Mouse (Mus musculus) adrenal gland, postnatal 14 days (tissue): ENCODE results near the gene Malrd1. TPM values are rescaled to one million over a fixed set of nuclear protein-coding genes. Genes with fewer than 3 reads are reported as not detected.
A peak's percentile ranks its signal among the peaks of the same experiment; 100 is the strongest.
"Not testable (repeated sequence)": the region's sequence is repeated elsewhere in the genome, so short reads cannot be mapped to it uniquely, and the experiment has no call there.

Experiments used
- DNase-seq: peaks from one replicate; pipeline ENCODE4 v3.0.0; 2021; ENCODE audit warnings: mixed read lengths
- long read RNA-seq, 2 experiments: library from polyadenylated mRNA; stranded (forward); transcript quantifications; one replicate each; pipeline ENCODE4 v2.0.0; 2021
- total RNA-seq: library from RNA; stranded (reverse); gene quantifications from 2 replicates; pipeline ENCODE4 v1.2.3, GENCODE M21; 2021

Gene Malrd1
- not detected in 2 replicates for total RNA-seq
- long read RNA-seq, experiment 1 = 0 reads
- long read RNA-seq, experiment 2 = 0 reads

DNA sequence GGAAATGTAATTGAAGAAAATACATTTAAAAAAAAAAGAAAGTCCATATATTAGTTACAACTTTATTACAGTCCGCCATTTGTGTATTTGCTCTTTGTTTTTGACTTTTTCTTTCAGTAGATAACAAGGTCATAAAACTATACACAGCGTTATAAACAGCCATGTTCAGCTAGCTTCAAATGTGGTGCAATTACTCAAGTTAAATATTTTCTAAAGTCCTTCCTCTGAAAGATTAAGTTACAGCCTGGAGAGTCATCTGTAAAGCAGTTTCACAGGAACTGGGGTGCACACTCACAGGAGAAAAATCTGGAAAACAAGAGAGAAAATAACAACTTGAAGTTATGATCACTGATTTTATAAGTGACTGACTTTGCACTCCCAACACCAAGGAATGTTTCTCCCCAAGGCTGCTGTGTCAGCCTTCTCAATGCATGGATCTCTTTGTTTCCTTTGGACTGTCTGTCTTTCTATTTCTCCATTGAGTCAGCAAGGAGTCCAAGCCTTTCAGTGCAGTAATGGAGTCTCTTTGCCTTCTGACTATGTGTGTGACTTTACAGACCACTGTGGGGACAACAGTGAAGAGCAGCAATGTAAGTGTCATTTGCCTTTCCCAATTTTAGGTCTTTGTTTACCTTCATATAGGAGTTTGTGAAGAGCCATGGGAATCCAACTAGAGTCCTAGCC is at the start of gene Malrd1:
Gene Malrd1, plus strand, starts transcription at position 239 of the 684 bp plus-strand sequence.
- DNase-seq = no peak

DNA sequence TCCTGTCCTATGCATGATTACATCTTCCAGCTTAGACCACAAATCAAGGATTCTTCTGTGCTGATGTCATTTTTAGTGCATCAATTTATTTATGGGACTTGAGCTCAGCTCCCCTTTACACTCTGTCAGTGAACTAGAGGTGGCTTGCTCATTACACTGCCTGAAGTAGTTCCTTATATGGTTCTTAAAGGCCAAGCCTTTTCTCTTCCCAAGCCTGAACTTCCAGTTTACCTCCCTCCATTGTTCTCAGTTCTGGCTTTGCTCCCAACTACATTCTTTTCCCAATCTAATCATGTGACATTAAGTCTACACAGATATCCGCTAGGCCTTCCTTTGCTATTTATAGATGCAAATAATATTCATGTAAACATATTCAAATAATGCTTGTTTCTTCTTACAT is 12.4 kb downstream of the Malrd1 start:
- no peak for DNase-seq

DNA sequence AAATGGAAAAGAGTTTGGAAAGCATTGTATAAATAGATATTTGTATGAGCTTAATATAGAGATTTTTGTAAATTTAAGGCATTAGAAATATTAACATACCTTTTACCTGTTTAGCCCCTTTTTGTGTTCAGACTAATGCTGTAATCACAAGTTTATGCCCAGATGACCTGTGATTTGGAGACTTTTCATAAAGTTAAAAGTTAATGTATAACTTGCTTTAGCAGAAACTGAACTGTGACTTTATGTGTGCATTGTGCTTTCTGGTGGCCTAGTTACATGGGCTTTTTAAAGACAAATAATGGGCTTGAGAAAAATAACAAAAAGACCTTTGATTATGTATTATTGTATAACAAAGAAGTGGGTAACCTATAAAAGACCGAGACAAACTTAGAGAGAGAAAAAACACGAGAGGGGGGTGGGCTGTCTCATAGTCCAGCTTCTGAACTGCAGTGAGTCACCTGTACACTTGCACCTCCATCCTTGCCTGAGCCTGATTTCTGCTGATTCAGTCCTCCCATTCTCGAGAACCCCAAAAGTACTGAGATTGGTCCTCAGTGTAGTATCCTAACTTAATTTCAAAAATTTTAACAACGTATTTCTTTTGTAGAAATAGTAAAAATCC is 87.2 kb downstream of the Malrd1 start:
- no peak for DNase-seq

DNA sequence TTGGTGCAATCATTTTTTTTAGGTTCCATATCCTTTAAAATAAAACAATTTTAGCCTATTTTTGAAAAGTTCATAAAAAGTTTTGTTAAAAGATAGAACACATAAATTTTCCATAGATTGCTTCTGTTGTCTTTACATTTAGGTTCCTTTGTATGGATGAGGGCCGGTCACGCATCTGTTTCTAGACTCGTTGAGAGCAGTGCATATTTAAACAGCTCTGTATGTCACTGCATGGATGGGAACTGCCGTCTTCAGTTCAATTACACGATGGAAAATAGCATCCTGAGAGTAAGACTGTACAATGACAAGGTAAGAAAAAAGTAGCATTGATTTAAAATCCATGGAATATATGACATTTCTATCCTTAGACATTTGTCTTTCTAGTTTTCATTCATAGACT is 87.7 kb downstream of the Malrd1 start:
- no peak for DNase-seq

DNA sequence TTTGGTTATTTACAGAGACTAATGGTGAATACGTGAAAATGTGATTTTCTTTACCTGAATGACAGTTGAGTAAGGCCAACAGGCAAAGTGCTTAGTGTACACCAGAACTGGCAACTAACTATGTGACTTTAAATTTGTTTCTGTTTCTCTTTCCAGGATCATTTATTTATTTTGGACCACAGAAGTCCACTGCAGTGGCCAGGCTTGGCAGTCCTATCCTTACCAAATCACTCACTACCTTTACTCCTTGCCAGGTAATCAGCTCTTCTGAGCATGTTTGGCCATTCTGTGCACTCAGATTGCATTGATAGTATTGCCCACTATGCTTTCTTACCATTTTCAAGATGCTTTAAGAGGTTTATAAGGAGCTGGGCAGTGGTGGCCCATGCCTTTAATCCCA is 109.5 kb downstream of the Malrd1 start:
- DNase-seq = no peak

DNA sequence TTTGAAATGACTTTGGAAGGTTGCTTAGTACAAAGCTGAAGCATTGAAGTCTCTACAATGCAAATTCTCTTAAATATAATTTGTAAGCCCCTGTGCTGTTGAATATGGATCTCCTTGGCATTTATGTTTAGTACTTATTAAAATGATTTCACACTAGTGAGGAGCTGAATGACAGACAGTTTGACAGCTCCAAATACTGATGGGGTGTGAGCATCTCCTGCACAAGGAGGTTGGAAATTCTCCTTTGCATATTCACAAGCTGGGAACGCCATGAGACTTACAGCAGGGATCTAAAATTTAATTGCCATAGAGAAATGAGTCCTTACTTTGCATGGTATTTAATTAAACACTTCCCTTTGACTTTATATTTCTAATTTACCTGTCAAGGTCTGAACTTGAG is 117.6 kb downstream of the Malrd1 start:
- DNase-seq = no peak

DNA sequence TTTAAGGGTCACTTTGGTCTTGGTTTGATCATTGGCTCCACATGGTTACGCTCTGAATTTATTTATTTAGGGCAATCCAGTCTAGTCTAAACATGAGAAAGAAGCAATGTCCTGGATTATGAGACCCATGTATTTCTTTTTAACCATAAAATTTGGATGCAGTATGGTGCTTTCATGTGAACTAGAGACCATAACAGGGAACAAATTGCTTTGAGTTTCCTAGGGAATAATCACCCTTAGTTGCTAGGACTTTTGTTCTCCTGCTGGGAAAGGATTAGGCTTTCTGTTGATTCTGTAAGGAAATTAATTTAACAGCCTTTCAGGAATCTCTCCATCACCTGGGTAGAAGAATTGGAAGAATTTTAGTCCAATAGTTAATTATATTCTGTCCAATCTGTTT is 130.1 kb downstream of the Malrd1 start:
- no peak for DNase-seq

DNA sequence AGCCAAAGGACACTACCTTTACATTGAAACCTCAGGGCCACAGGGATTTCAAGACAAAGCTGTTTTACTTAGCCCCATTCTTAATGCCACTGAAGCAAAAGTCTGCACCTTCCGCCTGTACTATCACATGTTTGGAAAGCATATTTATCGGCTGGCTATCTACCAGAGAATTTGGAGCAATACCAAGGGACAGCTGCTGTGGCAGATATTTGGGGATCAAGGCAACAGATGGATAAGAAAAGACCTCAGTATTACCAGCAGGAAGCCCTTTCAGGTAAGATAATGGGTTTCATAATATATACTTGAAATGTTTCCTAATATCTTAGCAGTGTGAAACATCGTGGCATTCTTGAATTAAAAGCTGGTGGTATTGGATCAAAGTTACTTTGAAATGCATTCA is 176.7 kb downstream of the Malrd1 start:
- no peak for DNase-seq

DNA sequence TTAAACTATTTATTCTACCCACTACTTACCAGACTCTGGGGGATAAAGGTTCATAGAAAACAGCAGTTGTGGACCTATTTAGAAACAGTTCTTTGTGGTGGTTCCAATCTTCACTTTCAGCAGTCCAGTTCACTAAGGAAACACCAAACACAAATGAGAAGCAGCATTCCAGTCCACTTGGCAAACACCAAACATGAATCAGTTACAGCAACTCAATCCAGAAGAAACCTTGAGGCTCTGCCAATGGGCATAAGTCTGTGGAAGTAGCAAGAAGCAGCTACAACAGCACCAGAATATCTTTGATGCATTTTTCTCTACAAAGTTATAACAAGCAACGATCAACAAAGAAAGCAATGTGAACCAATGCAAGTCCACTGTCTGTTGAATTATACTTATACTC is 214.7 kb downstream of the Malrd1 start:
- DNase-seq = no peak

DNA sequence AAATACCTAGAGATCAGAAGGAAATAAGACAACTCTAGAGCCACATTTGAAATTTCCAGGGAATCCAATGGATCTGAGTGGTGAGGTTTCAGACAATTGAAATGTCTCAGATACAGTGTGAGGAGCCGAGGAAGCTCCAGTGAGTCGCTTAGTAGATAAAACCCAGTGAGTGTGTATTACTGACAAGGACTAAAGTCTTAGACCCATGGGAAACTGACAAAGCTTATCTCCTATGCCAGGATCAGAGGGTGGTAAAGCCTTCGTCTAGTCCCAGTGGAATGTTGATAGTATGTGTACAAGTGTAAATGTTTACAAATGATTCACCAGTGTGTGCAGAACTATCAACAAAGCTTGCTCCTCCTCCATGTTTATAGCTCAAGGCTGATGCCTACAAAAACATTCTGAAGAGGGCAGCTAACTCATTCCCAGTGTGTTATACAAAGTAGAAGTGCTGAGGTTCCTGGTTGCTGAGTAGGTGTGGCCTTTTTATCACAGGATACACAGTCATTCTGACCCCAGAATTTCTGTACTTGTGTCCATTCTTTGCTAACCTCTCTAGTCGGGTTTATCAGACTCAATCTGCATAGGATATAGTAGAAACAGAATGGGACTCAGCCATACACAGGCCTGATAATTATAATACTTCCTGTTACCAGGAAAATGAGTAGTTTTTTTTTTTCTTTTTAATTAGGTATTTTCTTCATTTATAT is 218.9 kb downstream of the Malrd1 start:
- DNase-seq = no peak

DNA sequence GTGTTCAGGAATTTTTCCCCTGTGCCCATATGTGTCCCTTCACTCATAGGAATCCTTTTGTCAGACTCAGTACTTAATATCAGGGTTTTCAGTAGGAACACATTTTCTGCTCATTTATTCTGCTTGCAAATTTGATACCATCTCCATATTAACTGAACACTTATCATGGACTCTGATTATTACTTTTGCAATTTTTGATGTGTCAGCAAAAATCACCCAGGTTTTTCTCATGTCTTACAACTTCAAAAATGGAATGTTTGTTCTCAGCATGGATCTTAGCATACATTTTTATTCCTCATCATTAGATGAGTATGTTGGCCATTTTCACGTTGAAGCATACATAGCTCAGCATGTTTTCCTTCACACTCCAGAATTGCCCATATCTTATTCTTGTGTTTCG is 258.5 kb downstream of the Malrd1 start:
- DNase-seq = no peak

DNA sequence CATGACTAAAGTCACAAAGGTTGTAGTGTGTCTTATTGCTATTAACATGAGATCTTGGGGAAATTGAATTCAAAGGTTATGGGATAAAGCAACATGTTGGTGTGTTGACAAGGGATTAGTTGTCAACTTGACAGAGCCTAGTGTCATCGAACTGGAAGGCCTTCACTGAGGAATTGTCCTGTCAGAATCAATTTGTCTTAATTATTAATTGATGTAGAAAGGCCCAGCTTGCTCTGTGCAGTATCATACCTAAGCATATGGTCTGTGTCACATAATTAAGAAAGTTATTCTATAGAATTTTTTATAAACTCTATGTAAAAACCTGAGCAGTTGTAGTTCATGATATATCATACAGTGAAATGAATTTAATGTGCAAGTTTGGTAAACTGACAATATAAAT is 289.4 kb downstream of the Malrd1 start:
- no peak for DNase-seq

DNA sequence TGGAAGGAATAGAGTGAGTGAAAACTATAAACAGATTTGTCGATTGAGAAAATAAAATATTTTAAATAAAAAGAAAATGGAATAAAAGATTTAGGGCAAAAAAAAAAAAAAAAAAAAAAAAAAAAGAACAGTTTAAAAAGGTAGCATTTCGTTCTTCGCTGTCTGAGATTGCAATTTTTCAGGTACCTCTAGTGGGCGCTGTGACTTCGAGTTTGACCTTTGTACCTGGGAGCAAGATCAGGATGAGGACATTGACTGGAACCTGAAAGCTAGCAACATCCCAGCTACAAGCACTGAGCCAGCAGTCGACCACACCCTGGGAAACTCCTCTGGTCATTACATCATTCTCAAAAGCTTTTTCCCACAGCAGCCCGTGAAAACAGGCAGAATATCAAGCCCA is 343.1 kb downstream of the Malrd1 start:
- no peak for DNase-seq

DNA sequence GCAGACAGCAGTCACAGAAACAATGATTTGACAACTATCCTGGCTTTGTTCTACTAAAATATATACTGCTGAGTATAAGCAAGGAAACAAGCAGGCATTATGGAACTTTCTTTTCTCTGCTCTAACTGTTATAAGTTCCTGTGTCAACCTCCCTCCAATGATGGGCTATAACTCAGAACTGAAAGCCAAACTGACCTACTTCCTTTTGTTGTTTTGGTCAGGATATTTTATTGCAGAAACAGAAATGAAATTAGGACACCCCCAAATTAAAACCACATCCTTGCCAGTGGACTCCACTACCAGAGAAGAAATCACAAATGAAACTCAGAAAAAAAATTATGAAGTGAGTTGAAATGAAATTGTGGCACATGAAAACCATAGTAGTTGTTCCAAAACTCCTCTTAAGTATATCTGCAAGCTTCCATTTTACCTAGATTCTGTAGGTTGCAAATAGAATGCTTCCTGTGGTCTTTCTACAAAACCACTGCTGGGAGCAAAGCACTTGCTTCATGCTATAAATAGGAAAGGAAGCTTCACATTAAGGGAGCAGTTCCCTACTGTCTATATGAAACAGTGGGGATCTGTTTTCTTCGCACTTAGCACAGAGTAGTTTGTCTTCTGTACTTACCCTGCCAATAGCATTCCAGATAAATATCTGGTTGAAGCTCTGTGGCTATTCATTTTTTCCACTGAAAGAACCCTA is 367.3 kb downstream of the Malrd1 start:
- no peak for DNase-seq

DNA sequence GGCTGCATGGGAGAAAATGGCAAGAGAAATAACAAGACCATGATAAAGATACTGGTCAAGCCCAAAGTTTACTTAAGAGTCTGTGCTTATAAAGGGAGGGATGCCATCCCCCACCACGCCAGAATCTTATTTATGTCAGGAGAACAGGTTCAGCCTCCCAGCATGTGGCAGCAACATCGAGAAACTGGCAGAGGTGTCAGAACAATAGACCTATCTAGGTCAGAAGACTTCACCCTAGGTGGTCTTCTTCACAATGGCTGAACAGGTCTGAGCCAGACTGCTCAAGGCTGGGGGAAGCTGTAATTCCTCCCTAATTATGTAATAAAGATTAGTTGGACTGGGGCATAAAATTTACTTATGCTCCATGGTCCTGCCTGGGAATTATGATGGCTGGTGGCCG is 399.2 kb downstream of the Malrd1 start:
- DNase-seq = no peak

DNA sequence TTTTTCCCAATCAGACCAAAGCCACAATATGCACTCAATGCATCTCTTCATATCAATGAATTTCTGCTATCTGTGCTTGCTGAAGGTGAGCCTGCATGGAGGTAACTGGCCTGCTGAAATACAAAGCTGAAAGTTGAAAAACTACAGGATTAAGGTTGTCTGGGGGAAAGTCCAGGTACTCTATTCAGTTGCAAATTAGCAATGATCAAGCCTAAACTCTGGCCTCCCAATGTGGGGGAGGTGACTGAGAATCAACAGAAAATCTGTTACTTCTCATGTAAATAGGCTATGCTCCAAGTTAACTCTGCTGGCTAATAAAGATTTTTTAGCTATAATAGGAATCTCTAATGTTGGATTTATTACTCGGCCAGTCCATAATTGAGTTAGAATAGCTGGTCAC is 399.8 kb downstream of the Malrd1 start:
- no peak for DNase-seq

DNA sequence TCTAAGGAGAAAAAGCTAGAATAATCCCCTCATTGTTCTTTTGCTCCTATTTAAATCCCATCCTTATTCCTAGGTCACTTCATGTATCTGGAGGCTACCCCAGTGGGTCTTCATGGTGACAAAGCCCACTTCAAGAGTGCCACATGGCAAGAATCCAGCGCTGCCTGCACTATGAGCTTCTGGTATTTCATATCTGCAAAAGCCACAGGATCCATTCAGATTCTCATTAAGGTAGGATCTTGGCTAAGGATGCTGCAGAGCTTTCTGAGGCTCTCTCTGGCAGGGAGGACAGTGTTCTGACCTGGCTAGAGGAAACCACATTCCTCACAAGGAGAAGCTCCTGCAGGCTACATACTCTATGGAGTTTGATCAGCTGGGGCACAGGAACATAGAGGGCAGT is 405.2 kb downstream of the Malrd1 start:
- no peak for DNase-seq

DNA sequence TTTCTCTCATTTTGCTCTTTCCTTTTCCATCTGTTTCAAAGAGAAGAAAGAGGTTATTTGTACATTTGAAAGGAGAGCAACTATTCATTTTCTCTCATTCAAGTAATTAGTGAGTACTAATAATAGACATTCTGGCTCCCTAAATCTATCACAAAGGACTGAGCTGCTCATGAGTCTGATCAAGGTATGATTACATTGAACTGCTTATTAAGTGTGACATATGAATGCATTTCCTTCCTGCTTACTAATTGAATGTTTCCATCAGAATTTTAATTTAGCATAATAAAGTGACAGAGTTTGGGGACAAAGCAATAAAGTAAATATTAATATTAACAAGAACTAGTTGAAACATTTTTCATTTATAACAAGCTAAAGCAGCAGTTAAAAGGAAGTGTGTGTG is 405.6 kb downstream of the Malrd1 start:
- DNase-seq = no peak

DNA sequence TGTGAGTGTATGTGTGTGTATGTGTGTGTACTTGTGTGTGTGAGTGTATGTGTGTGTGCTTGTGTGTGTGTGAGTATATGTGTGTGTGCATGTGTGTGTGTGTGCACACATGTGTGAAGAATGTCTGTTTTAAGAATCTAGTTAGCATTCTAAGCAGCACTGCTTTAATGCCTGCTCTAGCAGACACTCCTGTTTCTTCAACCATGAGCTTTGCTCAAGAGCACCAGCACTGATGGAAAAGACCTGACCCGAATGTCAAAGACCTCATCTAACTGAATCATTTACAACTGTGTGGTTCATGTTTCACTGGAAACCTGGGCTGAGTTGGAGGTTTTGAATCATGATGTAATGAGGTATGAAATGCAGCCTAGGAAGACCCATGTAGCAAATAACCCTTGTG is 406.1 kb downstream of the Malrd1 start:
- no peak for DNase-seq

DNA sequence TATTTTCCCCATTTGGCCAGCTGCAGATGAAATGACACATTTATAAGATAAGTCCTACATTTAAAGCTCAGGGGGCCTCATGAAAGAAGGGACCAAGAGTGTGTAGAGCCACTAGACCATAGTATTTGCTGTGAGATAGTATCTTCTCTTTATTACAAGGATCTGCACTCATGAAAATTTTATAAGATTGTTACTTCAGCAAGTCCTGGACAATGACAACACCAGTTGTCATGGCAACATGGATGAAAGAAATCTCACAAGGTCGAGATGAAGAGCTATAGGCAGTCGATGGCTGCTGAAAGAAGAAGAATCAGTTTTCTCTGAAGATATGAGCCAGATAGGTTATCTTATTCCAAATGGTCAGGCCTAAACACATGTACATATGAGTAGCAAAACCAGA is 476.6 kb downstream of the Malrd1 start:
- DNase-seq = no peak

DNA sequence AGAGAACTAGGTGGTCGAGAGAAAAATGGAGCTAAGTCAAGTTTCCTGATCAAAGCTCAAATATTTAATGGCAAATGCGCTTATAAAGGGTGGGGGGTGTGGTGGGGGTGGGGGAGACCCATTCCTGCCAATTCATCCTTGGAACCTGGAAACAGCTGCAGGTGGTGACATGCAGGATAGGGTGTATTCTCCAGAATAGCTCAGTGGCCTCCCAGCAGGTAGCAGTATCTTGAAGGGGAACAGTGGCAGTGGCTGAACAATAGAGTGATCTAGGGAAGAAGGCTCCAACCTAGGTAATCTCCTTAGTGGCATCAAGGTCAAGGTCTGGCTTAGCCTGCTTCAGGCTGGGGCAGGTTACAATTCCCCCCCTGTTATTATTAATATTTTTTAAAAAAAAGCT is 490.8 kb downstream of the Malrd1 start:
- DNase-seq = not testable (repeated sequence)

DNA sequence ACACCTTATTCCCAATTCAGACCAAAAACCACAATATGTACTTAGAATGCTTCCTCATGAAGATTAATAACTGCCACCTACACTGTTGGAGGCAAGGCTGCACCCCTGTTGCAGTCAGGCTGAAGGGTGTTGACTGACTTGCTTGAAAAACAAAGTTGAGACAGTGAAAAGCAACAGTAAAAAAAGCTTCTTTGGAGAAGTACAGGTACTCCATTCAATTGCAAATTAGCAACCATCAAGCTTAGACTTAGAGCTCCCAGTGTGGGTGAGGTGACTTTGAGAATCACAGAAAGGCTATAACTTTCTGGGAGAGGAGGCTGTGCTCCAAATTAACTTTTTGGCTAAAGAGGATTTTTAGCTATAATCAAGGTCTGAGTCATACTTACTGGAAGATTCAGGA is 491.4 kb downstream of the Malrd1 start:
- not testable (repeated sequence) for DNase-seq

DNA sequence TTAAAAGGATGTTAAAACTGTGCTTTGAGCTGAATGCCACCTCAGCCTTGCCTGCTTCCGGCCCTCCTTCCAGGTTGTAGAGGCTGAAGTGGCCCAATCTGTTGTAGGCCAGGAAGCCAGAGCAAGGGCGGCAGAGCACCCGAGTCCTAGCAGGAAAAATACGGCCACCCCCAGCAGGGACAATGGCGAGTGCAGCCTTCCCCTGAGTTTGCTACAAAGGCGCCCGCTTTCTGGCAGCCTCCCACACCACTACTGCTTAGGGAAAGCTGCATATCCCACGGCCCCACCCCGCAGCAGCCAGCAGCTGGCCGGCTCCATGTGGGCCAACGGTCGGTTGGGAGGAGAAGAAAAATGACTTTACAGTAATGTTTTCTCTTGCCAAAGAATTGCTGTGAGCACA is 503.5 kb downstream of the Malrd1 start:
- DNase-seq = peak; percentile 5
